Mouse (Mus musculus) brown adipose tissue, adult 24 weeks (tissue): ENCODE results near the gene Tle3. TPM values are rescaled to one million over a fixed set of nuclear protein-coding genes. Genes with fewer than 3 reads are reported as not detected.
A peak's percentile ranks its signal among the peaks of the same experiment; 100 is the strongest.

Source experiments
- H3K27ac ChIP-seq: fragments of 200-500 bp; replicated peaks from 2 replicates; pipeline ENCODE4 v1.5.1; 2012; ENCODE audit warnings: low read depth, mild to moderate bottlenecking, low read length
- H3K4me1 ChIP-seq: fragments of 200-500 bp; 2 replicates; pipeline ENCODE4 v1.6.1; 2012; ENCODE audit warnings: low read length, mixed read lengths; ENCODE audit not compliant: control insufficient read depth, insufficient read depth, insufficient read length
- H3K4me3 ChIP-seq: fragments of 200-500 bp; 2 replicates; pipeline ENCODE4 v1.5.1; 2012; ENCODE audit warnings: low read depth, mild to moderate bottlenecking, low read length, moderate library complexity; ENCODE audit not compliant: insufficient read depth
- polyA plus RNA-seq: library from polyadenylated mRNA; stranded (reverse); fragments of >200 nt; gene quantifications from 2 replicates; pipeline ENCODE4 v1.2.4, GENCODE M21; 2012; ENCODE audit not compliant: missing spikeins, insufficient read depth, insufficient read length

The Tle3 gene
- polyA plus RNA-seq, 1 experiment: 31.6 TPM

GRCm38 (mm10) chr9:61342297-61342696 lies 29.9 kb upstream of the Tle3 start:
- H3K4me3 ChIP-seq: no peak overlapping the region
- no peak overlapping the region for H3K27ac ChIP-seq
- H3K4me1 ChIP-seq: peaks cover 19% of the 10 kb centered on the region

- H3K4me1 ChIP-seq: peaks cover 20% of the 10 kb centered on the region
- H3K4me3 ChIP-seq: no peak overlapping the region
- H3K27ac ChIP-seq: no peak overlapping the region
Observed at GRCm38 (mm10) chr9:61344684-61345083, 27.5 kb upstream of the Tle3 start.

- Histone ChIP-seq H3K4me1 (peaks cover 34% of the 10 kb centered on the region), H3K4me3 (no peak overlapping the region), H3K27ac (no peak overlapping the region)
Observed at GRCm38 (mm10) chr9:61347011-61347410, 25.2 kb upstream of the Tle3 start.

- H3K4me3 ChIP-seq: no peak overlapping the region
- peaks cover 34% of the 10 kb centered on the region for H3K4me1 ChIP-seq
- H3K27ac ChIP-seq: no peak overlapping the region
Observed at GRCm38 (mm10) chr9:61348036-61348435, 24.1 kb upstream of the Tle3 start.

- H3K4me3 ChIP-seq: no peak overlapping the region
- no peak overlapping the region for H3K27ac ChIP-seq
- H3K4me1 ChIP-seq: peaks cover 34% of the 10 kb centered on the region
Observed at GRCm38 (mm10) chr9:61348616-61349015, 23.6 kb upstream of the Tle3 start.

- Histone ChIP-seq H3K27ac (no peak overlapping the region), H3K4me3 (no peak overlapping the region), H3K4me1 (peaks cover 34% of the 10 kb centered on the region)
Observed at GRCm38 (mm10) chr9:61349697-61350096, 22.5 kb upstream of the Tle3 start.

GRCm38 (mm10) chr9:61351164-61351563 lies 21.0 kb upstream of the Tle3 start:
- Histone ChIP-seq H3K27ac (peak overlapping the region; percentile 15; the same call in 1 of the 2 replicates), H3K4me1 (peaks cover 30% of the 10 kb centered on the region), H3K4me3 (no peak overlapping the region)

- H3K4me1 ChIP-seq: peaks cover 12% of the 10 kb centered on the region
- no peak overlapping the region for H3K27ac ChIP-seq
- no peak overlapping the region for H3K4me3 ChIP-seq
Observed at GRCm38 (mm10) chr9:61358933-61359332, 13.2 kb upstream of the Tle3 start.

- Histone ChIP-seq H3K4me1 (peaks cover 12% of the 10 kb centered on the region), H3K4me3 (no peak overlapping the region), H3K27ac (no peak overlapping the region)
Observed at GRCm38 (mm10) chr9:61359741-61360140, 12.4 kb upstream of the Tle3 start.

GRCm38 (mm10) chr9:61360163-61360562 lies 12.0 kb upstream of the Tle3 start:
- Histone ChIP-seq H3K4me1 (peaks cover 12% of the 10 kb centered on the region), H3K27ac (no peak overlapping the region), H3K4me3 (no peak overlapping the region)

- H3K27ac ChIP-seq: no peak overlapping the region
- no peak overlapping the region for H3K4me3 ChIP-seq
- H3K4me1 ChIP-seq: peaks cover 12% of the 10 kb centered on the region
Observed at GRCm38 (mm10) chr9:61360727-61361631, 11.2 kb upstream of the Tle3 start.

- peaks cover 15% of the 10 kb centered on the region for H3K4me1 ChIP-seq
- peak overlapping the region; percentile 57 for H3K27ac ChIP-seq
- H3K4me3 ChIP-seq: no peak overlapping the region
Observed at GRCm38 (mm10) chr9:61363194-61363593, 9.0 kb upstream of the Tle3 start.

- Histone ChIP-seq H3K4me1 (peaks cover 24% of the 10 kb centered on the region), H3K4me3 (no peak overlapping the region), H3K27ac (no peak overlapping the region)
Observed at GRCm38 (mm10) chr9:61366108-61366507, 6.1 kb upstream of the Tle3 start.

- Histone ChIP-seq H3K4me3 (no peak overlapping the region), H3K27ac (no peak overlapping the region), H3K4me1 (peaks cover 21% of the 10 kb centered on the region)
Observed at GRCm38 (mm10) chr9:61367156-61367555, 5.0 kb upstream of the Tle3 start.

- Histone ChIP-seq H3K4me3 (no peak overlapping the region), H3K27ac (no peak overlapping the region), H3K4me1 (peaks cover 19% of the 10 kb centered on the region)
Observed at GRCm38 (mm10) chr9:61367857-61368566, 4.2 kb upstream of the Tle3 start.
